22 mouse cellular contexts compared by ENCODE assay signal in genomic region chr3:80204821-80205220, GRCm38 (mm10).
DNase-seq lines count a peak whose midpoint lies in the region; ATAC-seq and TF ChIP-seq lines count a peak whose summit lies in the region.
"Had no signal": no experiment of that assay in that cellular context is flagged by ENCODE, and none has a peak within 500 bp of the region (broad histone marks: within the 10 kb centered on the region; RNA-seq: fewer than 3 reads in every experiment).

No protein-coding gene starts in this region.

- no peak for TF ChIP-seq EP300 in heart, adult 2 months (IDR thresholded peaks at IDR 0.05; ENCODE audit: insufficient read depth, low read depth, low read length)

- DNase-seq in heart, adult 2 months = peak; percentile 21 to 41
- no peak for DNase-seq in heart, embryonic 10.5 days (ENCODE audit: low spot score)
- DNase-seq in adrenal gland, adult 8-10 months = peak; percentile 24
- peak; percentile 34 to 65 for DNase-seq in adrenal gland, postnatal 36 days
- peak; percentile 23 to 27 for DNase-seq in heart, postnatal 14 days
- DNase-seq in retina, embryonic 14.5 days (ENCODE audit: low spot score) = no peak
- no peak for DNase-seq in forebrain, embryonic 14.5 days (ENCODE audit: low spot score)
- DNase-seq in lung, postnatal 10 days = no peak
- DNase-seq: cerebellum, adult 11 months; cerebellum, adult 9-11 months; kidney, adult 8-10 months; kidney, postnatal 10 days; lung, postnatal 4 days; right cerebral cortex, postnatal 4 days; thymus, adult 18-20 months; thymus, postnatal 4 days had no signal

- no peaks in the 10 kb centered on the region for H3K4me1 ChIP-seq in heart, adult 2 months (ENCODE audit: control insufficient read depth, insufficient read depth, low read length)
- H3K4me1 ChIP-seq in heart, embryonic 10.5 days = no peaks in the 10 kb centered on the region
- H3K4me1 ChIP-seq in forebrain, embryonic 14.5 days (ENCODE audit: control insufficient read depth, insufficient read depth, low read length) = peaks cover 5% of the 10 kb centered on the region; the same call in 1 of the 2 replicates
- H3K4me1 ChIP-seq: limb, embryonic 13.5 days; lung, embryonic 15.5 days; neural tube, embryonic 12.5 days had no signal

- H3K9ac ChIP-seq in heart, adult 2 months (ENCODE audit: low read depth, low read length) = no peak overlapping the region
- H3K9ac ChIP-seq in forebrain, embryonic 14.5 days (ENCODE audit: low read length) = no peak overlapping the region
- H3K9ac ChIP-seq: hindbrain, embryonic 15.5 days; limb, embryonic 13.5 days; liver, embryonic 14.5 days; lung, embryonic 15.5 days; midbrain, embryonic 15.5 days; neural tube, embryonic 12.5 days had no signal

- H3K27ac ChIP-seq in heart, adult 2 months = no peak overlapping the region
- H3K27ac ChIP-seq in heart, embryonic 10.5 days = no peak overlapping the region
- no peak overlapping the region for H3K27ac ChIP-seq in forebrain, embryonic 14.5 days (ENCODE audit: low read depth, low read length)
- H3K27ac ChIP-seq: hindbrain, embryonic 15.5 days; limb, embryonic 13.5 days; liver, embryonic 14.5 days; lung, embryonic 15.5 days; midbrain, embryonic 15.5 days; neural tube, embryonic 12.5 days had no signal

- no peaks in the 10 kb centered on the region for H3K27me3 ChIP-seq in heart, adult 2 months (ENCODE audit: control insufficient read depth, insufficient read depth, low read length)
- no peaks in the 10 kb centered on the region for H3K27me3 ChIP-seq in heart, embryonic 10.5 days (ENCODE audit: insufficient read depth, poor library complexity, severe bottlenecking)
- no peaks in the 10 kb centered on the region for H3K27me3 ChIP-seq in forebrain, embryonic 14.5 days (replicated peaks; ENCODE audit: control insufficient read depth, insufficient read depth, low read length)
- H3K27me3 ChIP-seq: hindbrain, embryonic 15.5 days; limb, embryonic 13.5 days; lung, embryonic 15.5 days; midbrain, embryonic 15.5 days; neural tube, embryonic 12.5 days had no signal

- H3K4me3 ChIP-seq in heart, adult 2 months = no peak overlapping the region
- H3K4me3 ChIP-seq in heart, embryonic 10.5 days = no peak overlapping the region
- H3K4me3 ChIP-seq in forebrain, embryonic 14.5 days (ENCODE audit: low read depth, low read length) = no peak overlapping the region
- H3K4me3 ChIP-seq: hindbrain, embryonic 15.5 days; limb, embryonic 13.5 days; lung, embryonic 15.5 days; midbrain, embryonic 15.5 days; neural tube, embryonic 12.5 days had no signal

- H3K9me3 ChIP-seq in heart, embryonic 10.5 days = no peaks in the 10 kb centered on the region
- H3K9me3 ChIP-seq in forebrain, embryonic 14.5 days (replicated peaks; ENCODE audit: control insufficient read depth, low read length) = no peaks in the 10 kb centered on the region
- H3K9me3 ChIP-seq: hindbrain, embryonic 15.5 days; limb, embryonic 13.5 days; lung, embryonic 15.5 days; midbrain, embryonic 15.5 days; neural tube, embryonic 12.5 days had no signal

- no peaks in the 10 kb centered on the region for H3K79me2 ChIP-seq in heart, adult 2 months (replicated peaks; ENCODE audit: control insufficient read depth, insufficient read depth, low read length)

- H3K4me2 ChIP-seq in forebrain, embryonic 14.5 days (ENCODE audit: low read length) = no peak overlapping the region
- H3K4me2 ChIP-seq: hindbrain, embryonic 15.5 days; limb, embryonic 13.5 days; lung, embryonic 15.5 days; midbrain, embryonic 15.5 days; neural tube, embryonic 12.5 days had no signal

- no peak for TF ChIP-seq POLR2A in heart, adult 2 months (IDR thresholded peaks at IDR 0.05; ENCODE audit: insufficient read depth, low read depth, low read length)

- intact Hi-C loops in heart, adult 2 months (cut with DNase I) = no loop called here
- intact Hi-C loops in heart, postnatal 14 days (cut with DNase I) = no loop called here

- TF ChIP-seq CTCF in heart, adult 2 months (IDR thresholded peaks at IDR 0.05) = no peak

- no peaks in the 10 kb centered on the region for H3K36me3 ChIP-seq in heart, adult 2 months (ENCODE audit: control insufficient read depth, insufficient read depth, low read length)
- H3K36me3 ChIP-seq in heart, embryonic 10.5 days = no peaks in the 10 kb centered on the region
- H3K36me3 ChIP-seq in forebrain, embryonic 14.5 days (ENCODE audit: control insufficient read depth, insufficient read depth, low read length) = no peaks in the 10 kb centered on the region
- H3K36me3 ChIP-seq: hindbrain, embryonic 15.5 days; limb, embryonic 13.5 days; lung, embryonic 15.5 days; midbrain, embryonic 15.5 days; neural tube, embryonic 12.5 days had no signal

- no peak for ATAC-seq in forebrain, embryonic 14.5 days
- ATAC-seq: midbrain, embryonic 15.5 days had no signal

- WGBS in heart, adult 2 months = 57% methylated on average over 1 of the region's 1 CpGs
- 78% methylated on average over 1 of the region's 1 CpGs for WGBS in heart, embryonic 10.5 days
- 52% methylated on average over 1 of the region's 1 CpGs for WGBS in forebrain, embryonic 14.5 days

Comparison
In these comparisons a context has a peak if more than half of its experiments do, and no peak if none do; other contexts are left out.
1. DNase-seq: peak in heart, adult 2 months (2 of 2), adrenal gland, adult 8-10 months (single experiment), adrenal gland, postnatal 36 days (2 of 2) and heart, postnatal 14 days (2 of 2); none in heart, embryonic 10.5 days (single experiment), retina, embryonic 14.5 days (single experiment), forebrain, embryonic 14.5 days (single experiment) and lung, postnatal 10 days (single experiment).